Mouse (Mus musculus) layer of hippocampus, postnatal 14 days (tissue): ENCODE measurements at regions not wholly inside any gene's neighbourhood (a gene's known extent, or its start where the extent isn't known, plus 50 kb on each side); places are given as distances from the start of the nearest gene placed in this dataset.
"Not testable (repeated sequence)": the region's sequence is repeated elsewhere in the genome, so short reads cannot be mapped to it uniquely, and the experiment has no call there.

Experiments
- DNase-seq, 2 experiments: peaks; one replicate each; pipeline ENCODE4 v3.0.0; 2021 to 2022; ENCODE audit warnings: low spot score in 2 of 2, mixed read lengths in 1 of 2

- no peak for DNase-seq
Observed at GRCm38 (mm10) chr7:137522450-137522849, 85.0 kb downstream of the Glrx3 start.

GRCm38 (mm10) chr7:137533476-137533875 is 96.1 kb downstream of the Glrx3 start:
- DNase-seq, result no peak

- peak in 1 of 2 experiments; percentile 61 for DNase-seq
Observed at GRCm38 (mm10) chr7:137549991-137550390, 112.6 kb downstream of the Glrx3 start.

- DNase-seq, result no peak
Observed at GRCm38 (mm10) chr7:137552551-137553198, 115.3 kb downstream of the Glrx3 start.

GRCm38 (mm10) chr7:137555481-137555880 is 118.1 kb downstream of the Glrx3 start:
- no peak for DNase-seq

- DNase-seq, result no peak
Observed at GRCm38 (mm10) chr7:137557439-137557838, 120.0 kb downstream of the Glrx3 start.

- peak; percentile 9 to 32 for DNase-seq
Observed at GRCm38 (mm10) chr7:137558871-137559270, 121.5 kb downstream of the Glrx3 start.

- no peak for DNase-seq
Observed at GRCm38 (mm10) chr7:137570199-137570598, 132.8 kb downstream of the Glrx3 start.

GRCm38 (mm10) chr7:137575491-137575890 is 138.1 kb downstream of the Glrx3 start:
- DNase-seq, result no peak

GRCm38 (mm10) chr7:137576251-137576650 is 138.8 kb downstream of the Glrx3 start:
- no peak for DNase-seq

GRCm38 (mm10) chr7:137583556-137583955 is 146.1 kb downstream of the Glrx3 start:
- no peak for DNase-seq

- DNase-seq, result not testable (repeated sequence)
Observed at GRCm38 (mm10) chr7:137584916-137585315, 147.5 kb downstream of the Glrx3 start.

GRCm38 (mm10) chr7:137593570-137593969 is 156.2 kb downstream of the Glrx3 start:
- DNase-seq, result no peak

- DNase-seq, result no peak
Observed at GRCm38 (mm10) chr7:137595567-137595966, 158.2 kb downstream of the Glrx3 start.

- DNase-seq, result no peak
Observed at GRCm38 (mm10) chr7:137596161-137596560, 158.7 kb downstream of the Glrx3 start.

- peak; percentile 73 to 81 for DNase-seq
Observed at GRCm38 (mm10) chr7:137603039-137603438, 165.6 kb downstream of the Glrx3 start.

- no peak for DNase-seq
Observed at GRCm38 (mm10) chr7:137609752-137610151, 172.3 kb downstream of the Glrx3 start.

- no peak for DNase-seq
Observed at GRCm38 (mm10) chr7:137611363-137611762, 173.9 kb downstream of the Glrx3 start.

- no peak for DNase-seq
Observed at GRCm38 (mm10) chr7:137611891-137612522, 174.6 kb downstream of the Glrx3 start.

- DNase-seq, result no peak
Observed at GRCm38 (mm10) chr7:137618406-137619133, 181.2 kb downstream of the Glrx3 start.

GRCm38 (mm10) chr7:137619286-137619789 is 181.9 kb downstream of the Glrx3 start:
- no peak for DNase-seq

- no peak for DNase-seq
Observed at GRCm38 (mm10) chr7:137628266-137628665, 190.9 kb downstream of the Glrx3 start.
